Mouse (Mus musculus) CD4-positive helper T cell, adult 2 months (primary cell): ENCODE data around the gene Chchd3.

Source experiments
- DNase-seq: peaks from one replicate; pipeline ENCODE4 v3.0.0-alpha.2; 2012; ENCODE audit warnings: low read depth, missing footprints, low spot score

Gene Chchd3

GRCm38 (mm10) chr6:32803646-32804045 is 256.4 kb downstream of the Chchd3 start:
- DNase-seq = no peak

- no peak for DNase-seq
Observed at GRCm38 (mm10) chr6:32801776-32802175, 258.3 kb downstream of the Chchd3 start.

GRCm38 (mm10) chr6:32797525-32797924 is 262.5 kb downstream of the Chchd3 start:
- DNase-seq = no peak

GRCm38 (mm10) chr6:32795653-32796500 is 264.2 kb downstream of the Chchd3 start:
- DNase-seq = peak; percentile 24

GRCm38 (mm10) chr6:32793575-32793974 is 266.5 kb downstream of the Chchd3 start:
- DNase-seq = no peak

- no peak for DNase-seq
Observed at GRCm38 (mm10) chr6:32793163-32793562, 266.9 kb downstream of the Chchd3 start.

GRCm38 (mm10) chr6:32790487-32790886 is 269.6 kb downstream of the Chchd3 start:
- DNase-seq = no peak

GRCm38 (mm10) chr6:32787399-32787798 is 272.7 kb downstream of the Chchd3 start:
- no peak for DNase-seq

GRCm38 (mm10) chr6:32786196-32786595 is 273.9 kb downstream of the Chchd3 start:
- no peak for DNase-seq

GRCm38 (mm10) chr6:32783102-32783501 is 277.0 kb downstream of the Chchd3 start:
- no peak for DNase-seq

- DNase-seq = no peak
Observed at GRCm38 (mm10) chr6:32780602-32781001, 279.5 kb downstream of the Chchd3 start.

- DNase-seq = no peak
Observed at GRCm38 (mm10) chr6:32776384-32776783, 283.7 kb downstream of the Chchd3 start.

- no peak for DNase-seq
Observed at GRCm38 (mm10) chr6:32754524-32754923, 305.5 kb downstream of the Chchd3 start.

GRCm38 (mm10) chr6:32749821-32750220 is 310.2 kb downstream of the Chchd3 start:
- DNase-seq = no peak

GRCm38 (mm10) chr6:32748777-32749176 is 311.3 kb downstream of the Chchd3 start:
- no peak for DNase-seq

GRCm38 (mm10) chr6:32747333-32747732 is 312.7 kb downstream of the Chchd3 start:
- no peak for DNase-seq
